Mouse (Mus musculus) layer of hippocampus, adult 9-10 months (tissue): ENCODE results near the gene Barx2.

Experiments
- DNase-seq: peaks from one replicate; pipeline ENCODE4 v3.0.0; 2022; ENCODE audit warnings: low spot score

Gene Barx2

GRCm38 (mm10) chr9:31886258-31886657 is 27.0 kb downstream of the Barx2 start:
- DNase-seq: no peak

- DNase-seq: no peak
These were observed 30.9 kb downstream of the Barx2 start for GRCm38 (mm10) chr9:31882376-31882775.

DNA sequence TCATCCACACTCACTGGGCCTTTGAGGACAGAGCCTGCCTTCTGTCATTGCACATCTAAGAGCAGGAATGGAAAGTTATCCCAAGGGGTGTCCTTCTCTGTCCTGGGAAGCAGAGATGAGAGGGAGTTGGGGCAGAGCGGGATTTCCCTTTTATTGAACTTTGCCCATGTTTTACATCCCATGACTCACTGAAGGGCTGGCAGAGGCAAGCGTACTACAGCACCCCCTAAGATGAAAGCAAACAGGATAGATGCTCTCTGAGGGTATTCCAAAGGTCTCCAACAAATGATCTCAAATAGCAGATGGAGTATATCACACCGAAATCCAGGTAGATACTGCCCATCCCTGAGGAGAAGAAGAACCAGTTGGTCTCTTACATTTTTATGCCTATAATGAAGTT is 37.7 kb downstream of the Barx2 start:
- DNase-seq: no peak

- DNase-seq: no peak
These were observed 39.0 kb downstream of the Barx2 start for GRCm38 (mm10) chr9:31874236-31874635.

DNA sequence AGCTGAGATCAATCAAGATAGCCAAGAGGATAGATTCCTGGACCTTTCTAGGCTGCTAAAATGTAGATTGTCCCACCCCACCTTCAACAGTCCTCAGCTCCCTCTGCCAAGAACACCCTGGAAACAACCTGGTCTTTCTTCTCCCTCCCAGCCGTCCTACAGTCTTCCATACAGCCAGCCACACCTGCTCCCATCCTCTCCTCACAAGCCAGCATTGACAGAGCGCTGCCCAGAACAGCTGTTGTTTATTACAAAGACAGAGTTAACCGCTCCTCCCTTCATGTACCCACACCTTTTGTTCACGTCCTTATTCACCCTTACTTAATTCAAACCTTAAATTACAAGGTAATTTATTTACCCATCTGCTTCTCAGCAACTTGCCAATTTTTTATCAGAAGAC is 41.9 kb downstream of the Barx2 start:
- no peak for DNase-seq

DNA sequence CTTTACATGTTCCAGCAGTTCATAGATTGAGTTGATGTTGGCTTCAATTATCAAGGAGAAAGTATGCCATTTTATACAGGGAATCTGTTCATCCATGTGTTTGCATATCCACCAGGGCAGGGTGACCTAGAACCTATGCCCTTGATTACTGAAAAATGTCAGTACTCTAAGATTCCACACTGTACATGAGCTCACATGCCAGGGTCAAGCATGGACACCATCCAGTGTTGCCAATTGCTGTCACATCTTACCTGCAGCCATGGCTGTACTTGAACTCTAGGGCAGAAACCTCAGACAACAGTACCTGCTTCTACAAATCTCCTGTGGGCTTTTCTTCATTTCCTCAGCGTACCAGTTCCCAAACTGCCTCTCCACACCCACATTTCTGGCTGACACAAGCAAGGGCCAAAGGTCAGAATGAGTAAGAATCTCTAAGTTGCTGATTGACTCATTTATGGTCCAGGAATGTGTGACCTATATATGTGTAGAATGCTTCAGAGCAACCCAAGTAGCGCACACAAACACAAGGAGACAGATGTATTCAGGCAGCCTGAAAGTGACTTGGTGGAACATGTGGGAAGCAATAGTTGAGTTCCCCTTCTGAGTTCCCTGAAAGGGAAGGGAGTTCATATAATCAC is 44.3 kb downstream of the Barx2 start:
- no peak for DNase-seq

DNA sequence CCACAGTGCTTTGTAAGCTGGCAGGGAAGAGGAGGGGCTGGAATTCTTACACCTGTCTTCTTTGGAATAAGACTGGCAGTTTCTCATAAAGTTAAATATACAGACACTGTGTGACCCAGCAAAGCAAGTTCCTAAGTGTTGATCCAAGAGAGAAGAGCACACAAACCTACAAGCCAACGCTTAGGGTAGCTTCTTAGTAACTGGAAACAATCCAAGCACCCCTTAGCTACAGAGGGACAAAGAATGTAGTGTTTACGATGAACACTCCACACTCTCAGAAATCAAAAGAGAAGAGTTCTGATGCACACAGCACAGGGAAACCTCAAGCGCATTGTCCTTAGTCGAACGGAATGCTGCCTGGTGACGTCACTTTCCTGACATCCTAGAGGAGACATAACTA is 49.4 kb downstream of the Barx2 start:
- DNase-seq: no peak

- no peak for DNase-seq
These were observed 53.8 kb downstream of the Barx2 start for GRCm38 (mm10) chr9:31859446-31859845.

DNA sequence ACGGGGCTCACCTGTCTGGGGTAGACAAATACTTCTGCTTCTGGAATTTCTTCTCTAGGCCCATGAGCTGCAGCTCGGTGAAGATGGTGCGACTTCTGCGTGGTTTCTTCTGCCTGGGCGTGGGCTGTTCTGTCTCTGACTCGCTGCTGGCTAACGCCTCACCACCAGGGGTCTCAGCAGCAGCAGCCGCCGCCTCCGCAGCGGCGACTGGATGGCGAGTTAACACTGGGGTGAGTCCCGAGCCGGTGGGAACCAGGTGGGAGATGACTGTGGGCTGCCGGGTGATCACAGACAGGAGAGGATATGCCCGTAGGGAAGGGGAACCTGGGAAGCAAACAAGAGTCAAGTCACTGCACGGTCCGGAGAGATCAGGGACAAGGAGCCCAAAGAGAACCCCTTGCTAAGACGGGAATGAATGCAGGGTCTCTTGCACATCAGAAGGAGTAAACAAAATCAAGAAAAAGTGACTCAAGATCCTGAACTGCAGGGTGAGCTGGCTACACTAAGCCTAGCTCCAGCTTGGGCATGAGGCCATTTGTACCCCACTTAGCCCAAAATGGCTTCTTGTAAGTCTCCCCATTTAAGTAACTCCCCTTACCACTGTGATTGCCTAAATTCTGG is 54.4 kb downstream of the Barx2 start:
- no peak for DNase-seq

DNA sequence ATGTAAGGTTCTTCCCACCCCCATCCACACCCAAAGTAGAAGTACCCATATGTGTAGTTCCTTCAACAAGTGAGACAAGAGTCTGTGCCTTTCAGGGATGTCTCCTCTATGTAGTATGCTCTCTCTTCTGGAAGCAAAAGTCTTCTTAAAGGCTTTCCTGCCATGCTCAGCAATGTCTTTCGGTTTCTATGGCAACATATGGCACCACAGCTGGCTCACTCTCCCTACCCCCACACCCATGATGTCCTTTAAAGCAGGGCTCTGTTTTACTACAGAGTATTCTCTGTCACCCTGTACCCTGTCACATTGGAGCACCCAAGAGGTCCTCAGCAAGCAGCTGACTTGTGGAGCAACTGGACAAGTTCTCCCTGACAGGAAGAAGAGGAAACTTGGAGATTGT is 55.8 kb downstream of the Barx2 start:
- no peak for DNase-seq

GRCm38 (mm10) chr9:31856437-31856836 is 56.8 kb downstream of the Barx2 start:
- no peak for DNase-seq

GRCm38 (mm10) chr9:31855668-31856067 is 57.6 kb downstream of the Barx2 start:
- DNase-seq: no peak

DNA sequence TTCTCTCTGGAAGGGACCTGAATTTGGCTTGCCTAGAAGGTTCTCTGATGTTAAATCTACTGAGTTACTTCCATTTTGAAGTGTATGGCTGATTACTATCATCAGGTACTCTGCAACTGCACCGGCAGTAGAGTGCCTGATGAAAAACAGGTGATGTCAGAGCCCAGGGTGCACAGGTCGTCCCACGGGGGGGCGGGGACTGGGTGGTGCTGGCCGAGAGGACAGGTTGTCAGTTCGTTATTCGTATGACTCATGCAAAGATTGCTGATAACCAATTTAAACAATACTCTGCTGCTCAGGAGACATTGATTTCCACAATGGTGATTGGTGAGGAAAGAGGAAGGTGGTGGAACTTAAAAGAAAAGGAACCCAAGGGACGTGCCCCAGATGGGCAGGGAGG is 61.6 kb downstream of the Barx2 start:
- DNase-seq: no peak

GRCm38 (mm10) chr9:31850706-31851105 is 62.6 kb downstream of the Barx2 start:
- no peak for DNase-seq

- no peak for DNase-seq
These were observed 63.9 kb downstream of the Barx2 start for GRCm38 (mm10) chr9:31849387-31849786.

GRCm38 (mm10) chr9:31844614-31845013 is 68.6 kb downstream of the Barx2 start:
- DNase-seq: no peak

- DNase-seq: no peak
These were observed 72.0 kb downstream of the Barx2 start for GRCm38 (mm10) chr9:31841108-31841815.

- DNase-seq: no peak
These were observed 72.7 kb downstream of the Barx2 start for GRCm38 (mm10) chr9:31840571-31840970.

GRCm38 (mm10) chr9:31840037-31840436 is 73.2 kb downstream of the Barx2 start:
- DNase-seq: no peak

DNA sequence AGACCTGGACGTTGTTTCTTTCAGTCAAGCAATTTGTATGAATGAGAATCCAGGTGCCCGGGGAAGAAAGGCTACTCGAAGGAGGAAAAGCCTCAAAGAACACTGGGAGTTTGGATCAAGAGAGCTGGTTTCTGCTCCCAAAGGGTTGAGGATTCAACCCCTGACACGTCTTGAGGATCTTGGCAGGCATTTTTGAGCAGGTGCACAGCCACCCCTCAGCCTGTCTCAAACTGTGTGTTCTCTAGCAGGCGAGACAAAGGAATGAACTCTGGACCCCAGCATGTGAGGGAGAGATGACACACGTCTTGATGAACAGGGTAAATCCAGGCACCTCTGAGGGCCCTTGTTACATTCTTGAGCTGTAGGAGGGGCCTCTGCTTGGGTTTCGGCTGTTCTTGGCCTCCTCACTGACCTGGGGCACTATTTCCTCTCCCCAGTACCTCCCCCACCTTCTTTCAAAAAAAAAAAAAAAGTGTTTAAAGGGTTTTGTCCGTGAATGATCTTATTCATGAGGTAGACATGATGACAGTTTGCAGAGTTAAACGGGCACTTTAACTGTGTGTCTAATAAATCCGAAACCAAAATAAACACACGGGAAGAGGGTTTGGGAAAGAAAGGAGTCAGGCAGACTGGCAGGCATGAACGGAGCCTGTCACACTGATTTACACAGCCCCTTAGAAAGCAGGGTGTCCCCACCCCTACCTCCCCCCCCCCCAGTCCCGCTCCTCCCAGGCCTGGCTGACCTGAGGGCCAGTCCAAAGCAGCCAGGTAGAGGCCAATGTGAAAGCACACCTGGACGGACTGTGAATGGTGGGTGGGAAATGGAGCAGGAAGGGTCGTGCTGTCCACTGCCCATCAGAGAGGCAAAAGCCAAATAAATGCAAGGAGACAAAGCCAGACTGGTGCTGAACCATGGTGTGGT is 73.9 kb downstream of the Barx2 start:
- no peak for DNase-seq

GRCm38 (mm10) chr9:31838047-31838446 is 75.2 kb downstream of the Barx2 start:
- no peak for DNase-seq

- no peak for DNase-seq
These were observed 104.5 kb downstream of the Barx2 start for GRCm38 (mm10) chr9:31808753-31809152.
